11 mouse cellular contexts compared by ENCODE assay signal in the genomic region with DNA sequence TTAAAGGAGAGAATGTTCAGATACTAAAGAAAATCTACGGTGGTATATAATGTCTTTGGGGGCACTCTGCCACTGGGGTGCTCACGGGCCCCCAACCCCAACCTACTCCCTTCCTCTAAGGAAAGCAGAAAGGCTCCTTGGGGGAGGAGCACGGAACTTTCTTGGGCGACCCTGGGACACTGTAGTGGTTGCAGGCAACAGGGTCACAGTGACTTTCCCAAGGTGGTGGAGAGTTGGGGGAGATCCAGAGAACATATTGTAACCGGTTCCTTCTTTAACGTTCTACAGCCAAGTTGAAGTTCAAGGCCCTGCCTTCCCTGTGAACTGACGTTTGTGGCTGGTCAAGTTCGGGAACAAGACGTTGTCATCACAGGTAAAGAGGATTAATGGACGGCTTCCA. TPM values are rescaled to one million over a fixed set of nuclear protein-coding genes. Genes with fewer than 3 reads are reported as not detected.
A peak's percentile ranks its signal among the peaks of the same experiment; 100 is the strongest.
DNase-seq lines count a peak whose midpoint lies in the region; ATAC-seq and TF ChIP-seq lines count a peak whose summit lies in the region.
"Had no signal": no experiment of that assay in that cellular context is flagged by ENCODE, and none has a peak within 500 bp of the region (broad histone marks: within the 10 kb centered on the region; RNA-seq: fewer than 3 reads in every experiment).

No protein-coding gene starts in this region.

- peaks cover 10% of the 10 kb centered on the region for H3K4me1 ChIP-seq in erythroblast, embryonic 14.5 days (ENCODE audit: control insufficient read depth)
- peaks cover 13% of the 10 kb centered on the region; the same call in 1 of the 2 replicates for H3K4me1 ChIP-seq in kidney, adult 2 months (ENCODE audit: control insufficient read depth, insufficient read depth, low read length)

- no peaks in the 10 kb centered on the region for H3K9me3 ChIP-seq in erythroblast, embryonic 14.5 days (ENCODE audit: control insufficient read depth, low read length)

- TF ChIP-seq CTCF in kidney, adult 2 months (conservative IDR thresholded peaks at IDR 0.05; ENCODE audit: insufficient read depth, insufficient read length, low read depth, low read length), result no peak

- H3K27me3 ChIP-seq in erythroblast, embryonic 14.5 days (ENCODE audit: control insufficient read depth), result peaks cover 45% of the 10 kb centered on the region
- no peaks in the 10 kb centered on the region for H3K27me3 ChIP-seq in kidney, adult 2 months (replicated peaks; ENCODE audit: control insufficient read depth, insufficient read depth, low read length)

- no peak for ATAC-seq in erythroblast, adult 5-6 weeks (replicated peaks; ENCODE audit: low FRiP score, poor library complexity, severe bottlenecking)

- no peak for DNase-seq in kidney, adult 2 months
- no peak for DNase-seq in kidney, adult 9 months
- DNase-seq in ovary, adult 18-20 months (ENCODE audit: low spot score), result peak; percentile 43
- DNase-seq in ovary, postnatal 14 days (ENCODE audit: low spot score), result no peak
- DNase-seq in urinary bladder, postnatal 4 days (ENCODE audit: low spot score in 2 of 2), result no peak
- no peak for DNase-seq in cerebellum, postnatal 14 days
- DNase-seq: adrenal gland, adult 2 months; cerebellum, adult 11 months; gastrocnemius, postnatal 10 days had no signal

- H3K36me3 ChIP-seq in erythroblast, embryonic 14.5 days (ENCODE audit: control insufficient read depth), result no peaks in the 10 kb centered on the region; the same call in 1 of the 2 replicates
- no peaks in the 10 kb centered on the region for H3K36me3 ChIP-seq in kidney, adult 2 months (ENCODE audit: control insufficient read depth, insufficient read depth, low read length)

- peak overlapping the region; percentile 57 for H3K4me3 ChIP-seq in erythroblast, embryonic 14.5 days (replicated peaks)
- peak overlapping the region; percentile 76 for H3K4me3 ChIP-seq in kidney, adult 2 months (ENCODE audit: insufficient read depth, low read depth, low read length)

- no peak for TF ChIP-seq POLR2A in kidney, adult 2 months (IDR thresholded peaks at IDR 0.05; ENCODE audit: low read depth, low read length)

- H3K27ac ChIP-seq in kidney, adult 2 months (ENCODE audit: insufficient read depth, low read depth, low read length), result peak overlapping the region; percentile 91

- 46% methylated on average over 10 of the region's 10 CpGs for WGBS in kidney, adult 2 months

RNA-seq across cellular contexts. Expression of a gene that starts 1.7 kb away (rescaled TPM):
- not detected in 2 replicates for polyA plus RNA-seq in erythroblast, embryonic 14.5 days (2012)
- total RNA-seq in erythroblast, adult 5-6 weeks (2015; ENCODE audit: low replicate concordance), result not detected in 2 replicates
- total RNA-seq in erythroblast, adult 5-6 weeks (2017; ENCODE audit: low replicate concordance), result not detected in 2 replicates
- 31.3 and 32.5 TPM in 2 replicates for polyA plus RNA-seq in kidney, adult 2 months (2012; rRNA removed)

Comparison
In these comparisons a context has a peak if more than half of its experiments do, and no peak if none do; other contexts are left out.
1. RNA of a gene that starts 1.7 kb away (polyA plus RNA-seq): 31.3 to 32.5 TPM in kidney, adult 2 months; not detected in erythroblast, embryonic 14.5 days; every median in the first group is over 10 times any median in the second.